Mouse (Mus musculus): ENCODE results near the gene Lamc1. TPM values are rescaled to one million over a fixed set of nuclear protein-coding genes. Genes with fewer than 3 reads are reported as not detected.

Gene Lamc1
- total RNA-seq, 2 experiments from 2014 or later: 5.1 to 5.2 TPM

DNA sequence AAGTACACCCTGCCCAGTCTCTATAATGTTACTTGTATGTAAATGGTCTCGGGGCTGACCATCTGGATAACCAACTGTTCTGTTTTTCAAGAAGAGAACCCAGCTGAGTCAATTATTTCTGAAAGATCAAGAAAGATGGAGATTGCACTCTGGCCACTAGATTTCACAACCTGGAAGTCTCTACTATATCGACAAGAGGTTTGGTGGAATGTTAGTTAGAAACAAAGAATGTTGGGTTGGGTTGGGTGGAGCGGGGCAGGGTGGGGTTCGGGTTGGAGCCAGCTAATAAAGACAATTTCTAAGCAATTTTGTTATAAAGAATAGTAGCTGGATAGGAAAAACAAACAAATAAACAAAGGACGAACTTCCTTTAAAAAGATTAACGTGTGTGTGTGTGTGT, 62.9 kb downstream of the Lamc1 start:
- ATAC-seq (replicated peaks; ENCODE audit: poor library complexity, severe bottlenecking): no peak

DNA sequence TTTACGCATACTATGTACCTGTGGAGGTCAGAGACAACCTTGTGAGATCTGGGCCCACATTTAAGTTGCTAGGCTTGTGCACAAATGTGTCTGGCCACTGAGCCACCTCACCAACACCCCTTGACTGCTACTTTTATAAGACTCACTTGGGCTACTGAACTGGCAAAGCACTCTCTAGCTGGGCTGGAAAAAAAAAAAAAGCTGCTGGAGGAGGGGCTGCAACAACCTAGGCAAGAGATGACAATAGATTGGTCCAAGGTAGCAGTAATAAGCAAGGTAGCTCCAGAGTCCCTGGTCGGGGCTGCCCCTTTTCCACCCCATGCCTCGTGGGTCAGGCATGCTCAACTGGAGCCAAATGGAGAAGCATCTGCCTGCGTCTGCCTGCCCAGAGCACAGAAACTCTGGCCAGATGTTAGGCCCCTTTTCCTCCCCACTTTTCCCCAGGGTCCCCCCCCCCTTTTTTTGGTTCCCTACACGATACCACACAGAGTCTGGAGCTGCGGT, 63.7 kb downstream of the Lamc1 start:
- no peak for ATAC-seq (replicated peaks; ENCODE audit: poor library complexity, severe bottlenecking)

DNA sequence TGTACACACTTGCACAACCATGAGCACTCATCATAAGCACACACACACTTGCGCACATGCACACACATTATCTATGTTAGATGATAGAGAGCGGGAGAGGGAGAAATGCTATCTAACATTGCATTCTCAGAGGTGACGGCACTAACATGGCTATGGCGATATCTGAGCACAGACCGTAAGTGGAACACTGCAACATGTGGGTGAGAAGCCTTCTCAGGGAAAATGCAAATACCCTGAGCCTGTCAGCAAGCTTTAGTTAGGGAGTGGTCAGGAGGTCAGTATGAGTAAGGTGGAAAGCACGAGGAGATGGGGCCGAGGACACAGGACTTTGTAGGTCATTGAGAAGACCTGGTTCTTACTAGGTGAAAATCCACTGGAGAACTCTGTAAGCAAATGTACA, 64.3 kb downstream of the Lamc1 start:
- no peak for ATAC-seq (replicated peaks; ENCODE audit: poor library complexity, severe bottlenecking)

DNA sequence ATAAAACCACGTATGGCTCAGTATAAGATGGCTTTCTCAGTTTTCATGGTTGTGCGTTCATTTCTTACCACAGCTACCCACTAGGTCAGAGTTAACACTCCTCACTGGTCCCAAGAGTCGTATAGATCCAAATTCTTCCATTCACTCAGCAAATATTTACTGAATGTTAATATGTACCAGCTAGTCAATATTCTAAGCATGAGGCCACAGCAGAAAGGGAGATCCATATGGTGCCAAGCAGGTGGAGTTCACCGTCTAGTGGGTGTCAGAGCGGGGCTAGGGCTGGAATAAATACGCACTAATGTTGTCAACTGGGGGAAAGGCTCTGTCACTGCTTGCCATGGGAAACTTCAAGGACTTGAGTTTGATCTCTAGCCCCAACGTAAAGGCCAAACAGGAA, 64.9 kb downstream of the Lamc1 start:
- ATAC-seq (replicated peaks; ENCODE audit: poor library complexity, severe bottlenecking): no peak

DNA sequence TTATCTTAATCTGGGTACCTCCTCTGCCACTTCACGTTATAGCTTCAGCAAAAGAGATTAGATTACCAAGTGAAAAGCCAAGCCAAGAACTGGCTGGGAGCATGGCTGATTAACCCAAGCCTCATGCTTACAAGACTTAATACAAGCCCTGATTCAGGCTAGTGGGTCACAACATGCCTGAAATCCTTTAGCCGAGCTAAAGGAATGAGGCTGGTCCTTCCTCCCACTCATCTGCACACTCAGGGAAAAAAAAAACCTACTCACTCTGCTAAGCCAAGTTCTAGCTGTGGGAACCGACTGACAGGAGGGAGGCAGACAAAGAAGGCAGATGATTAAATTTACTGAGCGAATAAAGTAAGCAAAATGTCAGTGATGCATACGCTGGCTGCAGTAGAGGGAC, 65.7 kb downstream of the Lamc1 start:
- ATAC-seq (replicated peaks; ENCODE audit: poor library complexity, severe bottlenecking): no peak

GRCm38 (mm10) chr1:153265579-153265978, 67.0 kb downstream of the Lamc1 start:
- no peak for ATAC-seq (replicated peaks; ENCODE audit: poor library complexity, severe bottlenecking)

DNA sequence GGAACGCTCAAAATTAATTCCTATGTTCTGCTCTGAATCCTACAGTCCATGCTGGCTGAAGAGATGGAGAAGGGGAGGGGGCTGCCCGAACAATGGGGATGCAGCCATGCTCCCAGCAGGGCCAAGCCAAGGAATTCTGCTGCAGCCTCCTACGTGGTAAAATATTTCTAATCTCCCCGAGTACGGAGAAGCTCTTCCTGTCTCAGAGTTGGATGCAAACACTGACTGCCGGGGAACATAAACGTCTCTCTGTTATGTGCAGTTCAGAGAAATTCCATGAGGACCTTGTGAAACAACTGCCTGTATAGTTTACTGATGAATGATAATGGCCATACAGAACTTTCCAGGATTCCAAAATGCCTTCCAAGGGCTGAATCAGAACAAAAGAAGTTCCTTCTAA, 67.5 kb downstream of the Lamc1 start:
- no peak for ATAC-seq (replicated peaks; ENCODE audit: poor library complexity, severe bottlenecking)

DNA sequence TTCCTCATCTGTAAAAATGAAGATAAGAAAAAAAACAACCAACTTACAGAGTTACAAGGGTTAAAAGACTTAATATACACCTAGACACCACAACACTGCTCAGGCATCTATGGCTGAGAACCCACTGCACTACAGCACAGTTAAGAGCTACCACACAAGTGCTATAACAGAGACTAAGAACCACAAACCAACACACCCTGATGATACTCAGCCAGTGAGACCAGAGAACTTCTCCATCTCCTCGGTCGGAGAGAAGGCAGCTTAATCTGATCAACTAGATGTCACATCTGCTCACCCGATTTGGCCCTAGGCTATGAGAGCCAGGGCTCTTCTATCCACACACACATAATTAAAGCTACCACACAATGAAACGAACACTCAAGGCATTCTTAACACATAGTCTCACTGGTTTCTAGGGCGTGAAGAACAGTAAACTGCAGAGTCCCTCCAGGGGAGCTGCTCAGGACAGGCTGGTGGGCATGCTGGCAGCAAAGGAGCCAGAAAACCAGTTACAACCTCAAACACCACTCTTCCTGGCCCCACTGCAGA, 72.8 kb downstream of the Lamc1 start:
- ATAC-seq (replicated peaks; ENCODE audit: poor library complexity, severe bottlenecking): no peak

GRCm38 (mm10) chr1:153252540-153253210, 79.9 kb downstream of the Lamc1 start:
- ATAC-seq (replicated peaks; ENCODE audit: poor library complexity, severe bottlenecking): no peak

GRCm38 (mm10) chr1:153251590-153252206, 80.9 kb downstream of the Lamc1 start:
- ATAC-seq (replicated peaks; ENCODE audit: poor library complexity, severe bottlenecking): no peak

GRCm38 (mm10) chr1:153241346-153241745, 91.2 kb downstream of the Lamc1 start:
- ATAC-seq (replicated peaks; ENCODE audit: poor library complexity, severe bottlenecking): no peak

DNA sequence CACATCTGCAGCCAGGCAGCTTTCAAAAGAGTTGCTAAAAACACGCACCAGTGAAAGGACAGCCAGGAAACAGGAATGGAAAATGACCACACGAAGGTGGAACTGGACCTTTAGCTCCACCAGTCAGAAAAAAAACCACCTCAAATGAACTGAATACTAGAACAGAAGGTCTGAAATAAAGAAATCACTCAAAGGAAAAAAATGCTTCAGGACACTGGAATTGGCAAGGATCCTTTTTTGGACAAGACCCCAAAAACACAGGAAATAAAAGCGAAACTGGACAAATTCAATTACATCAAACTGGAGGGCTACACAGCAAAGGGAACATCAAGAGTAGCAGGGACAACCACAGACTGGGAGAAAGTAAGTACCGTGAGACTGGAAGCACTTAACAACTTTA, 97.0 kb downstream of the Lamc1 start:
- no peak for ATAC-seq (replicated peaks; ENCODE audit: poor library complexity, severe bottlenecking)

DNA sequence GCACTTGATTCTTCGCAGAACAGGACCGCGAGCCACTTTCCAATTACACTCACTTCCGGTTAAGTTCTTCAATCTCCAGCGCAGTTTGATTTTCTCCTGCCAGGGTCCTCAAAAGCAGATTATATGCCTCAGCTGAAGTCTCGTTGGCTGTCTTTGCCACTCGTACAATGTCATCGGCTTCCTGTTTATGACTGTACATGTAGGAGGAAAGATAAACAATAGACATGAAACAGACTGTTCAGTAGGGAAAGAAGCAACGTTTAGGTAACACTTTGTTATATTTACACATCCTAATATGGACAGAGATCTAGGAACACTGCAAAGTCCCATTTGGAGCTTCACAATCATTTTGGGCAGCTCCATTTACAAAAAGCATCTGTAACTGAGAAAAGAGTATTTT, 100.9 kb downstream of the Lamc1 start:
- ATAC-seq (replicated peaks; ENCODE audit: poor library complexity, severe bottlenecking): no peak

GRCm38 (mm10) chr1:153227916-153228315, 104.7 kb downstream of the Lamc1 start:
- no peak for ATAC-seq (replicated peaks; ENCODE audit: poor library complexity, severe bottlenecking)

- no peak for ATAC-seq (replicated peaks; ENCODE audit: poor library complexity, severe bottlenecking)
Observed at GRCm38 (mm10) chr1:153227096-153227495, 105.5 kb downstream of the Lamc1 start.

DNA sequence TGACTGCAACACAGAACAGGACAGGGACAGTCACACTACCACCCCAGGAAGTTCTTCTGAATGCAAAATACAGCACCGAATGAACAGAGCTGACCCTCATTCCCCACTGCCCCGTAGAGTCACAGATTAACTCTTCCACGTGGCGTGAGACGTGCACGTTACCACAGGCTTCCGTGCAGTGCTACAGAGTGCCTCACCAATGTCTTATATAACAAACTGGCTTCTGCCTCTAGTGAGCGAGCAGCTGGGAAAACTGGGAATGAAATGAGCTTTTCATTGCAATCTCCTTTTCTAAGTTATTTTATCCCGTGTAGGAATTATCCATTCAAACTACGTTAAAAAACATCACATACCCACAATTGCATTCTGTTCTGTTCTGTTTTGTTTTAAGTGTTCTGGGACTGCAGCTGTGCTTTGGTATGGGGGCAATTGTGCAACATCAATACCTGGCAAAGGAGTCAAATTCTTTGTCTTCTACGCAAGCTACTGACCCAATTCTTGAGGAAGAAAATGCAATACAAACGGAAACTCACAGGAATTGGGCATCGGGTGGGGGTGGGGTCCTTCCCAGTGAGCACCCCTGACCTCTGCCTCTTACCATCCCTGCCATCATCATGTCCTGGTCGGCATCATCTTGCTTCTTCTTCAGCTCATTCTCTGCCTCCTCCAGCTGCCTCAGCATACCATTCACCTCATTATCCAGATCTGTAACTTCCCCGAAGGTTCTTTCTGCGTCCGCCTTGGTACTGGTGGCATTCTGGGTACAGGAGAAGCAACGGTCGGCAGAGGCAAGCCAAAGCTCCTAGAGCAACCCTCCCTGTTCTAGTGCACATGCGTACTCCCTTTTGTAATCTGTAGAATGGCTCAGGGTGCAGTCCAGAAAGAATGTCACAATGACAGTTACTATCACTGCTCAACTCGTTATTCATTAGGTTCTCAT, 106.5 kb downstream of the Lamc1 start:
- ATAC-seq (replicated peaks; ENCODE audit: poor library complexity, severe bottlenecking): no peak

GRCm38 (mm10) chr1:153224331-153224730, 108.3 kb downstream of the Lamc1 start:
- no peak for ATAC-seq (replicated peaks; ENCODE audit: poor library complexity, severe bottlenecking)

- no peak for ATAC-seq (replicated peaks; ENCODE audit: poor library complexity, severe bottlenecking)
Observed at GRCm38 (mm10) chr1:153219376-153219775, 113.2 kb downstream of the Lamc1 start.

DNA sequence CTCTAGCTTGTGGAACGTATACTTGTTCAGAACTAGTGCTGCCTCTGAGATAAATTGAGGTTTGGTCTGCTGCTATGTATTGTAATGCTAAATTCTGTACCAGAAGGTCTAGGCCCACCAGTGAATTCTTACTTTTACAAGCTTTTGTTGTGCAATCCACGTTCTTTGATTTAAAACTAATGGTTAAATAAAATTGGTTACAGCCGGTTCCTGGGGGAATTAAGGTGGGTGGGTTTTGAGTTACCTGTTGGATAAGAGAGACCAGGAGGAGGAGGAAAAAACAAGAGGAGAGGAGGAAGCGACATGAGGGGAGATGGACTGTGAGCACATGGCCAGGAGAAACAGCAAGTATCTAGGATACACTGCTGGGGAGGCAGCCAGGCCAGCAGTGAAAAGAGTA, 116.1 kb downstream of the Lamc1 start:
- no peak for ATAC-seq (replicated peaks; ENCODE audit: poor library complexity, severe bottlenecking)

DNA sequence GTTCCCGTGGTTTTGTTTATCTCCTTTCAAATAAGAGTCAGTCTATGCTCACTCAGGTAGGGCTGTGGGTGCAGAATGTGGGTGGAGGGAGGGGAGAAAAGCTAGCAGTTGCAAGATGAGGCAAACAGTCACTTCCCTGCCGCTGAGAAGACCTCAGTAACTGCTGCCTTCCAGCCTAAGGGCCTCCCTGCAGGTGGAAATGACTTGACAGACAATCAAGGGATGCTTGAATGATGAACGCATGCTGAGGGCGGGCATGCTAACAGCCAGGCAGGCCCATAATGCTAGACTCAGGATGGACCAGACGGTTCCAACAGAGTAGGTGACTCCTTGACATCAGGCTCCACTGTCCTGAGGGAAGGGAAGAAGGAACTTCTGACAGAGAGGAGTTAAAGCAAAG, 116.9 kb downstream of the Lamc1 start:
- no peak for ATAC-seq (replicated peaks; ENCODE audit: poor library complexity, severe bottlenecking)

- no peak for ATAC-seq (replicated peaks; ENCODE audit: poor library complexity, severe bottlenecking)
Observed at GRCm38 (mm10) chr1:153210992-153211391, 121.6 kb downstream of the Lamc1 start.
